Comparison of ENCODE assay signal across 22 mouse cellular contexts in genomic region chr11:34312208-34312607, GRCm38 (mm10). TPM values are rescaled to one million over a fixed set of nuclear protein-coding genes. Genes with fewer than 3 reads are reported as not detected.
"Had no signal": no experiment of that assay in that cellular context is flagged by ENCODE, and none has a peak within 500 bp of the region (broad histone marks: within the 10 kb centered on the region; RNA-seq: fewer than 3 reads in every experiment).

No protein-coding gene starts in this region.

- H3K4me3 ChIP-seq: limb, embryonic 12.5 days; limb, embryonic 15.5 days; megakaryocyte, embryonic 14.5 days; midbrain, embryonic 15.5 days; neural tube, embryonic 12.5 days; neural tube, embryonic 15.5 days had no signal

- ATAC-seq: lung, postnatal 0 days; midbrain, embryonic 15.5 days had no signal

- DNase-seq: kidney, adult 18-20 months; kidney, adult 9 months; kidney, postnatal 14 days; kidney, postnatal 4 days; left cerebral cortex, postnatal 4 days; lung, embryonic 14.5 days; right cerebral cortex, adult 18-20 months; right cerebral cortex, postnatal 14 days; right cerebral cortex, postnatal 4 days; thymus, adult 2 months; thymus, postnatal 14 days; thymus, postnatal 4 days had no signal

- H3K9ac ChIP-seq: limb, embryonic 12.5 days; limb, embryonic 15.5 days; lung, embryonic 14.5 days; midbrain, embryonic 15.5 days; neural tube, embryonic 12.5 days; neural tube, embryonic 15.5 days had no signal

- H3K4me2 ChIP-seq: limb, embryonic 12.5 days; limb, embryonic 15.5 days; lung, embryonic 14.5 days; midbrain, embryonic 11.5 days; midbrain, embryonic 15.5 days; neural tube, embryonic 12.5 days; neural tube, embryonic 15.5 days had no signal

- H3K9me3 ChIP-seq: limb, embryonic 12.5 days; limb, embryonic 15.5 days; megakaryocyte, embryonic 14.5 days; midbrain, embryonic 15.5 days; neural tube, embryonic 12.5 days; neural tube, embryonic 15.5 days had no signal

- H3K27ac ChIP-seq: limb, embryonic 12.5 days; limb, embryonic 15.5 days; macrophage; midbrain, embryonic 15.5 days; neural tube, embryonic 12.5 days; neural tube, embryonic 15.5 days; stomach, postnatal 0 days had no signal

- H3K36me3 ChIP-seq: limb, embryonic 12.5 days; limb, embryonic 15.5 days; midbrain, embryonic 15.5 days; neural tube, embryonic 12.5 days; neural tube, embryonic 15.5 days had no signal

- H3K27me3 ChIP-seq: limb, embryonic 12.5 days; limb, embryonic 15.5 days; megakaryocyte, embryonic 14.5 days had no signal

RNA-seq across cellular contexts. Expression of gene Fam196b, which starts 2.4 kb away (rescaled TPM):
- polyA plus RNA-seq: lung, embryonic 14.5 days; macrophage had no signal
